Mouse (Mus musculus): ENCODE data around the gene Zbtb9.

Zbtb9 gene

DNA sequence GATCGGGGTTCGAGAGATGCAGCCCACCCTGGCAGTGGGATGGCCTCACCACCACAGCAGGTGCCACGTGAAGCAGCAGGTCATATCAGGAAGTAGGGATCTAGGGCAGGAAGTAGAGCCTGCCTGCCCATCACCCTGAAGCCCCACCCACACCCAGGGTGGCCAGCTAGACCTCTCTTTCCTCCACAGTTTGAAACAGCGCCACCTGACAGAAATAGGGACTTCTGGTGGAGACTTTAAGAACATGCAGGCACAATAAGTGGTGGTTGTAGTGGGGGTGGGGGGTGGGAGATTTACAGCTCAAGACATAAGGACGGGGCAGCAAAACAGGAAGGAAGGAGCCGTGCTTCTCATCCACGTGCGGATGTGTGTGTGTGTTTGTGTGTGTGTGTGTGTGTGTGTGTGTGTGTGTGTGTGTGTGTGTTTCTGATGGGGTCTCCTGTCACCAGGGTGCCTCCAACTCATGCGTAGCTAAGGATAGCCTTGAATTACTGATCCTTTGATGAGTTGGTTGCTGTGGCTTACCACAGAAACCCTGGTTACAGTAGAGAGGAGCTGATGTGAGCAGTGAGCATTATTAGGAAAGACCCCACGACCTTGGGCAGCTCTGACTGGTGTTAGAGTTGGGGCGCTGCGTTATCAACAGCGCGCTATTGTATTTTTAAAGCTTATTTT, 39.2 kb downstream of the Zbtb9 start:
- DNase-seq (ENCODE audit: low read depth, low spot score) = no peak

DNA sequence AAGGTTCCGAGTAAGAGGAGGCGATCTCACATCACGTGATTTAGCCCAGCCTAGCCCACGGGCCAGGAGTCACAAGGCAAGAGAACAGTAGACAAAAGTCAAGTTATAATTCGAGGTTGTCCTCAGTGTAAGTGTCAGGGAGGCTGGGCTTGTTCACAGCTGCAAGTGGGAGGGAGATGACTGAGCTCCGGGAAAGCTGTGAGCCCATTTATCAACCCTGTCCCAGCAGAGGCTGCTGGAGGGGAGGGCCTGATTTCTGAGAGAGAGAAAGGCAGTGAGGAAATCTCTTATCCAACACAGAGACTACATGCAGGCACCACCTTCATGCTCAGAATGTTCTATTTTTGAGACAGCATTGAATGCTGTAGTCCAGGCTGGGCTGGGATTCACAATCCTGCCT, 39.9 kb downstream of the Zbtb9 start:
- no peak for DNase-seq (ENCODE audit: low read depth, low spot score)

DNA sequence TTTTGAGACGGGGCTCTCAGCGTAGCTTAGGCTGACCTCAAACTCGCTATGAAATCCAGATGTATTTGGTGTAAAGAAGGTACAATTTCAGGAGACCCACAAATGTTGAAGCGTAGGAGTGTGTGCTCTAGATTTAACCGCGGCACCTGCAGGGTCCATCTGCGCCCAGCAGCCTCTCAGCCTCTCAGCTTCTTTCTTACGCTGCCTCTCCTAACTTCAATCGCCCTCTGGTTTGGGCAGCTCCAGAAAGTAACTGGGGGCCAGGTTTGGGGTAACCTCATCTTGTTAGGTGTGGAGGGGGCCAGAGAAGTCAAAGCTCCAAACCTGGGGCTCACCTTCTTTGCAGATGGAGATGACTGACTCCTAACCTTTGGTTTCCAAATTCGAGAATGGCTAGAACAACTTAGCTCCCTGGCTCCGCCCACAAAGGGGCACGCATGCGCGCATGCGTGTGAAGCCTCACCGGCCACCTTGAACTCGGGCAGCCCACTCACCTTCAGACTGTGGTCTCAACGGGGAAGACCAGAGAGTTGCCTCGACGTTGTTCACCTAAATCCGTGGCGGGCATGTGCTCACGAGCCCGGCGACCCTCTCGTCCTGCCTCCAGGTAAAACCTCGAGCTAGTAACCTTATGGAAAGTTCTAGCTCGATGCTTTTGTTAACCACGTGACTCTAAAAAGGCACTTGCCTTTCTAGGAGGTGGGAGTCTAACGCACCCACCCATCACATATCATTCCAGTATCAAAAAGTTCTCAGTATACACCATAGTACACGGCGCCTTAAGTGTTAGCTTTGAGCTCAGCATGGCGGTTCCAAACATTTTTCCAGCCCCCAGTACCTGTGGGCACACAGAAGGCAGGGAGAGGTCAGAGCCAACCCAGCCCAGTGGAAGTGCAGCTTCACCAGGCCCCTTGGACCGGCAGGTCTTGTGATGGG, 44.9 kb downstream of the Zbtb9 start:
- peak; percentile 91 for DNase-seq (ENCODE audit: low read depth, low spot score)

- DNase-seq (ENCODE audit: low read depth, low spot score) = no peak
Measured at GRCm38 (mm10) chr17:27018555-27019196, 45.7 kb downstream of the Zbtb9 start.

- no peak for DNase-seq (ENCODE audit: low read depth, low spot score)
Measured at GRCm38 (mm10) chr17:27021076-27021475, 48.1 kb downstream of the Zbtb9 start.

DNA sequence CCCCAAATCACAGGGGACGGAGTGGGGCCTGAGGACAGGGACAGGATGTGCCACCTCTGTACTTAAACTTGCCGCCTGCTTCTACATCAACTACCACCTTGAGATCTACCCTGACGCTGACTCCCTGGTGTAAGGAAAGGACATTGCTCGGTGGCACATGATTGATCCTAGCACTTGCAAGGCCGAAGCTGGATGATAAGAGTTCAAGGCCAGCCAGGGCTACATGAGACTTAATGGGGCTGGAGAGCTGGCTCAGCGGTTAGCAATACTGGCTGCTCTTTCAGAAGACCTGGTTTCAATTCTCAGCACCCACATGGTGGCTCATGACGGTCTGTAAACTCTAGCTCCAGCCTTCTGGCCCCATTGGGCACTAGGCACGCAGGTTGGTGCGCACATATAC, 48.8 kb downstream of the Zbtb9 start:
- DNase-seq (ENCODE audit: low read depth, low spot score) = no peak

- no peak for DNase-seq (ENCODE audit: low read depth, low spot score)
Measured at GRCm38 (mm10) chr17:27023342-27023741, 50.4 kb downstream of the Zbtb9 start.

DNA sequence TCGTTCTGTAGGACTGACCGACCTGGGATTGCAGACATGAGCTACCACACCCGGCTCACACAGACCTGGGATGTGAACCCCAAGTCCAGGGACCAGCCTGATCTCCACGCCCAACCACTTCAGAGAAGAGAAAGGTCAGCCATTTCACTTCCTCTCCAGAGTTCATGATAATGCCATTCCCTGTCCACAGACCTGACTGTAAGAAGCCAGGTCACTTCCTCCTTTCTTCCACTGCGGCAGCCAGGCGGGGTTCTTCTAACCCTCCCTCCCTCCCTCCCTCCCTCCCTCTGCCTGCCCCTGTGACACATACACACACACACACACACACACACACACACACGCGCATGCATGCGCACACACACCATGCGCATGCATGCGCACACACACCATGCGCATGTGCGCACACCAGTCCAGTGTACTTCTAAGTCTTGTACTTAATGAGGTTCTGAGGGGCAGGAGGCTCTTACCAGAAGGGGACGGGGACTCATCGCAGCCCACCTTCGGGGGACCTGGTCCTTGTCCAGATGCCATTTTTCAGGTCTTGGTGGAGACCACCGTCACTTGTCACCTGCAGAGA, 52.4 kb downstream of the Zbtb9 start:
- DNase-seq (ENCODE audit: low read depth, low spot score) = no peak

DNA sequence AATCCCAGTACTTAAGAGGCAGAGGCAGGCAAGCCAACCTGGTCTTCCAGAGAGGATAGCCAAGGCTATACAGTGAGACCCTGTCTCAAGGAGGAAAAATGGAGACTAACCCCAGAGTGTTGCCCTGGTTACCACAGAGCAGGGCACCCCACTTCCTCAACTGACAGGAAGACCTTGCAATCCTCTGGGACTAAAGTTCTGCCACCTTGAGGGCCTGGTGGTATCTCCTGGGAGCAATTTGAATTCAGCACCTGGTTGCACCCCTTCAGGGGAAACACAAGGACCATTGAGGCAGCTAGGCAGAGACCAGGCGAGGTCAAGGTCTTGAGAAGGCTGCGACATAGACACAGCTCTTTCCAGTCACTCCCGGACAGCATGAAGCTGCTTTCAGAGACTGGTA, 53.0 kb downstream of the Zbtb9 start:
- no peak for DNase-seq (ENCODE audit: low read depth, low spot score)

GRCm38 (mm10) chr17:27027460-27028283, 54.7 kb downstream of the Zbtb9 start:
- DNase-seq (ENCODE audit: low read depth, low spot score) = no peak

DNA sequence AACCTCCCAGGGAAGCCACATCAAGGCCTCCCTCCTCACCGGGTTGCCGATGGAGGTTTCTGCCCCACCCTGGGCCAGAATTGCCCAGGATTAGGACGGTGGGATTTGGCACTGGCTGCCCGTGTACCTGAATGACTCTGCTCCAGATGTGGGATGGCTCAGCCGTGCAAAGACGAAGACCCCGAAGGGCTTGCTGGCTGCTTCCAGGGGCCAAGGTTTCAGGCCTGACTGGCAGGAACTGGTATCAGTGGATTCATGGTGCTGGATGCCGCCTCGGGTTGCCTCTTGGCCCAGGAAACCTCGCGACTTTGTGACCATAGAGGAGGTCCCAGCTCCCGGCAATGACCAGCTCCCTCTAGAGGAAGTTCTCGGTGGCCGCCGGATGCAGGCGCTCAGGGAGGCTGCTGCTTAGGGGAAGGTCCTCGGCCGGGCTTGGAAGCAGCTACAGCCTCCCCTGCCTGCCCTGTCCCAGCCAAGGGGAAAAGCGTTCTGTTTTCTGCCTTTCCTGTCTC, 55.4 kb downstream of the Zbtb9 start:
- peak; percentile 83 for DNase-seq (ENCODE audit: low read depth, low spot score)

GRCm38 (mm10) chr17:27028909-27029308, 55.9 kb downstream of the Zbtb9 start, which contains the start of gene Bak1:
TSS of gene Bak1 (minus strand) at chr17:27029009.
- DNase-seq (ENCODE audit: low read depth, low spot score) = no peak

DNA sequence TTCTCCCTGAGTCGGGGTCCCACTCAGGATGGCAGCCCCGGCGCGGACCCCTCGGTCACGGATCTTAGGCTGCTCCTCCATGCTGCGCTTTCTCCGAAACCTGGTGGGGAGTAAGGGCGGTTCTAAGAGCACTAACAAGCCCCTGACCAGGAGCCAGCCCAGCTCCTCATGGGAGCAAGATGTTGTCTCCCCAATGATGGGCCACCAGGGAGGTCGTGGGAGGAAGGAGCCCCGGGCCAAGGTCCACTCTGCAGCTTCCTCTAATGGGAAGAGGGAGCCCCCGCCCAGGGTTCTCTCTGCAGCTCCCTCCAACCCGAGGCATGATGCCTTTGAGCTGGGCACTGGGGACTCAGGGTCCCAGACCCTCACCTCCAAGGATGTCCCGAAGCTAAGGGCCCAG, 56.5 kb downstream of the Zbtb9 start:
- no peak for DNase-seq (ENCODE audit: low read depth, low spot score)

- no peak for DNase-seq (ENCODE audit: low read depth, low spot score)
Measured at GRCm38 (mm10) chr17:27030896-27031295, 57.9 kb downstream of the Zbtb9 start.

DNA sequence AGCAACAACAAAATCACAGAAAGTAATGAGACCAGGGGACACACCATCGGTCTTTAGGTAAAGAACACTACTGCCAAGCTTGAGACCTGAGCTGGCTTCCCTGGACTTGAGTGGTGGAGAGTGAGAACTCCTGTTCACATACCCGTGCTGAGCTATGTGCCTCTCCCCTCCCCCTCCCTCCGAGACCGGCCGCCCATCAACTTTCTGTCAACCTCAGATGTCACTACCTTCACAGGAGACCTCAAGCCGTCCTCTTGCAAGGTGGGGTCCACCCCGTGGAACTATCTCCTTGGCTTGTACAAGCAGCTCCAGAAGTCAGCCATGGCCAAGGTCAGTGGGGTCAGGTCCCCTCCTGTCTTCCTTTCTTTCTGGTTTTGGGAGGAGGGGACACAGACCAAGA, 59.4 kb downstream of the Zbtb9 start:
- no peak for DNase-seq (ENCODE audit: low read depth, low spot score)

DNA sequence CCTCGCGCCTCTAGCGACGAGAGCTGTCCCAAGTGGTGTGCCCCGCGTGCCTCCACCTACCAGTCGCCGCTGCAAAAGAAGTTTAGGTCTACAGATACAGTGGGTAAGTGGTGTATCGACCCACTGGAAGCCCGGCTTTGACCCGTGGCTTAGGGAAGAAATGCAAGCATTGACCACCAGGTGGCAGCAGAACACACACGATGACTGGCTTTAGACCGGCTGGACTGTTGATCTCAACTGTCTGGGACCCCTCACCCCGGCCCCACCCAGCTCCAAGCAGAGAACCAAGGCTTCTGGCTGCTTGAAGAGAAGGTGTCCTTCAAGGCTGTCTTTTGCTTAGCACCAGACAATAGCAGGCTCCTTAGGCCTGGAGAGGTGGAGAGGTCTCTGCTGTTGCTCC, 59.9 kb downstream of the Zbtb9 start:
- DNase-seq (ENCODE audit: low read depth, low spot score) = peak; percentile 82

DNA sequence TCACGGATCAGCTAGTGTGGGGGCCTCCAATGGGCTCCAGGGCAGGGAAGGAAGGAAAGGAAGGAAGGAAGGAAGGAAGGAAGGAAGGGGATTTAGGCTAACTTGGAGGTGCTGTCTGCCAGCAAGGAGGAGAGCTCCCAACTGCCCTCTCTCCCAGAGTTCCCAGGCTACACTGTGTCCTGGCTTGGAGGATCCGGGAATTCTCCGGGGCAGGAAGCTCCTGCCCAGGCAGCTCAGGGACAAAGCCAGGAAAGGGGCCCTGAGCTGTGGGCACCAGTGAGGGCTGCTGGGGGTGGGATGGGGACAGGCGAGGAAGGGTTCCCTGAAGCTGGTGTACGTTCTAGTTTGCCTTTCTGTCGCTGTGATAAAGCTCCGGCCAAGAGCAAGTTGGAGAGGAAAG, 63.5 kb downstream of the Zbtb9 start:
- no peak for DNase-seq (ENCODE audit: low read depth, low spot score)

- no peak for DNase-seq (ENCODE audit: low read depth, low spot score)
Measured at GRCm38 (mm10) chr17:27038335-27039050, 65.5 kb downstream of the Zbtb9 start.

DNA sequence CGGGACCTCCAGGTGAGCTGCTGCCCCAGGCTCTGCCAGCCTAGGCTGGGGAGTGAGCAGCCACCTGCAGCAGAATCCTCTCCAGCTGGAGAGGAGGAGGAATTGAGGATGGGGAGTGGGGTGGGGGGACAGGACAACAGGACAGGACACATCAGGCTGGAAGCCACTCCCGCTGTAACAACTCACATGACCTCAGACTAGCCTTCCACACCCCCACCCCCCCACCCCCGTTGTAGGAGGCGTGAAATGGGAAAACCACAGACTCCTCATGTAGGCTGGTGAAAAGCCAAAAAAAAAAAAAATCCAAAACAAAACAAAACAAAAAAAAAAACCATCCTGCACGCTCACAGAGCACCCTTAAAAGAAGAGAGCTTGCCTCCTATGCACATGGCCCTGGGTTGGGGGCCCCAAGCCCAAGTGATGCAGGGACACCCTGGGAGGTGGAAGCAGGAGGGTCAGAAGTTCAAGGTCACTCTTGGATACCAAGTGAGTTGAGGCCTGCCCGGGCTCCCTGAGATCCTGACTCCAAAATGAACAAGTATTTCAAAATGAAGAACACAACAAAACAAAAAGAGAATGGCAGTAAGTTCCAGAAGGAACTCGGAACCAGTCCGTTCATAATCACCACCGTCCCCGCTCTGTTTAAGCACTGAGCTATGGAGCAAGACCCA, 66.6 kb downstream of the Zbtb9 start:
- no peak for DNase-seq (ENCODE audit: low read depth, low spot score)

Data from embryo, embryonic 11.5 days (tissue).